Mouse (Mus musculus): ENCODE results near the gene Selplg. TPM values are rescaled to one million over a fixed set of nuclear protein-coding genes. Genes with fewer than 3 reads are reported as not detected.

Gene Selplg
- polyA plus RNA-seq, 1 experiment from 2014 or later, result 2.3 TPM

DNA sequence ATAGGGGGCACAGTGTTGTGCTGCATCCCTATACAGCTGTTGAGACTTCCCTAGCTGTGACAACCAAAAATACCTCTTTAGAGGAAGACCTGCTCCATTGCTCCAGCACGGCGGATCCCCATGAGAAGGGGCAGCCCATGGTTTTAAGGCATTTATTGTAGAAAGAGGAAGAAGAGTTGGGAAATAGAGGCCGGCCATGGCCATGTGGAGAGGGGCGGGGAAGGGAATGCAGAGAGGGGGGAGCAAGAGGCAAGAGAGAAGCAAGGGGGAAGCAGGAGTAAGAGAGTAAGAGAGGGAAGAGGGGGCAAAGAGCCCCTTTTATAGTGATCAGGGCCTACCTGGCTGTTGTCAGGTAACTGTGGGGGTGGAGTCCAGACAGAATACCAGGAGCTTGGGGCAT, 22.3 kb downstream of the Selplg start:
- no peak overlapping the region for H3K4me2 ChIP-seq (ENCODE audit: low read length)
- H3K4me1 ChIP-seq (ENCODE audit: control insufficient read depth in 2 of 2, insufficient read depth in 2 of 2, low read length in 2 of 2), result peaks cover 2 to 5% of the 10 kb centered on the region in 2 experiments
- no peaks in the 10 kb centered on the region for H3K27me3 ChIP-seq (ENCODE audit: control insufficient read depth, insufficient read depth, low read length)
- H3K4me3 ChIP-seq (ENCODE audit: control insufficient read depth in 1 of 2, insufficient read depth in 1 of 2, low read depth in 1 of 2, low read length in 2 of 2), result no peak overlapping the region
- no peak for ATAC-seq (ENCODE audit: insufficient number of reproducible peaks, insufficient read depth, low FRiP score, low read depth)
- WGBS, result 87% methylated on average over 4 of the region's 4 CpGs
- no peak overlapping the region for H3K27ac ChIP-seq (replicated peaks in 1 of 2; ENCODE audit: control insufficient read depth in 1 of 2, insufficient read depth in 1 of 2, low read depth in 2 of 2, low read length in 2 of 2)
- H3K36me3 ChIP-seq (ENCODE audit: control insufficient read depth, insufficient read depth, low read length), result no peaks in the 10 kb centered on the region
- H3K9me3 ChIP-seq (ENCODE audit: control insufficient read depth, low read length), result 0 out of 2 replicates have a peak, but pooled peaks cover 3% of the 10 kb centered on the region
- H3K9ac ChIP-seq (ENCODE audit: low read length), result no peak overlapping the region

GRCm38 (mm10) chr5:113808177-113808576, 24.3 kb downstream of the Selplg start:
- H3K4me1 ChIP-seq (ENCODE audit: control insufficient read depth in 2 of 2, insufficient read depth in 2 of 2, low read length in 2 of 2), result peaks cover 2 to 5% of the 10 kb centered on the region in 2 experiments
- H3K4me3 ChIP-seq (ENCODE audit: control insufficient read depth in 1 of 2, insufficient read depth in 1 of 2, low read depth in 1 of 2, low read length in 2 of 2), result no peak overlapping the region
- ATAC-seq (ENCODE audit: insufficient number of reproducible peaks, insufficient read depth, low FRiP score, low read depth), result peak; percentile 15; the same call in 1 of the 2 replicates
- H3K27me3 ChIP-seq (ENCODE audit: control insufficient read depth, insufficient read depth, low read length), result no peaks in the 10 kb centered on the region
- H3K4me2 ChIP-seq (ENCODE audit: low read length), result no peak overlapping the region
- WGBS, result 10% methylated on average over 2 of the region's 2 CpGs
- H3K27ac ChIP-seq (replicated peaks in 1 of 2; ENCODE audit: control insufficient read depth in 1 of 2, insufficient read depth in 1 of 2, low read depth in 2 of 2, low read length in 2 of 2), result no peak overlapping the region
- H3K9ac ChIP-seq (ENCODE audit: low read length), result no peak overlapping the region; the same call in 1 of the 2 replicates
- H3K36me3 ChIP-seq (ENCODE audit: control insufficient read depth, insufficient read depth, low read length), result no peaks in the 10 kb centered on the region
- 0 out of 2 replicates have a peak, but pooled peaks cover 3% of the 10 kb centered on the region for H3K9me3 ChIP-seq (ENCODE audit: control insufficient read depth, low read length)

GRCm38 (mm10) chr5:113807712-113808111, 24.7 kb downstream of the Selplg start:
- H3K27ac ChIP-seq (replicated peaks in 1 of 2; ENCODE audit: control insufficient read depth in 1 of 2, insufficient read depth in 1 of 2, low read depth in 2 of 2, low read length in 2 of 2), result no peak overlapping the region
- no peak overlapping the region for H3K4me3 ChIP-seq (ENCODE audit: control insufficient read depth in 1 of 2, insufficient read depth in 1 of 2, low read depth in 1 of 2, low read length in 2 of 2)
- H3K27me3 ChIP-seq (ENCODE audit: control insufficient read depth, insufficient read depth, low read length), result no peaks in the 10 kb centered on the region
- H3K9ac ChIP-seq (ENCODE audit: low read length), result no peak overlapping the region; the same call in 1 of the 2 replicates
- no peaks in the 10 kb centered on the region for H3K36me3 ChIP-seq (ENCODE audit: control insufficient read depth, insufficient read depth, low read length)
- H3K4me2 ChIP-seq (ENCODE audit: low read length), result no peak overlapping the region
- 30% methylated on average over 9 of the region's 9 CpGs for WGBS
- H3K9me3 ChIP-seq (ENCODE audit: control insufficient read depth, low read length), result 0 out of 2 replicates have a peak, but pooled peaks cover 3% of the 10 kb centered on the region
- ATAC-seq (ENCODE audit: insufficient number of reproducible peaks, insufficient read depth, low FRiP score, low read depth), result 0 out of 2 replicates have a peak, but pooled peaks have one; percentile 7
- peaks cover 2 to 5% of the 10 kb centered on the region in 2 experiments for H3K4me1 ChIP-seq (ENCODE audit: control insufficient read depth in 2 of 2, insufficient read depth in 2 of 2, low read length in 2 of 2)

- H3K4me3 ChIP-seq (ENCODE audit: control insufficient read depth in 1 of 2, insufficient read depth in 1 of 2, low read depth in 1 of 2, low read length in 2 of 2), result no peak overlapping the region
- no peak overlapping the region for H3K4me2 ChIP-seq (ENCODE audit: low read length)
- no peaks in the 10 kb centered on the region for H3K27me3 ChIP-seq (ENCODE audit: control insufficient read depth, insufficient read depth, low read length)
- 0 out of 2 replicates have a peak, but pooled peaks cover 3% of the 10 kb centered on the region for H3K9me3 ChIP-seq (ENCODE audit: control insufficient read depth, low read length)
- no peak for ATAC-seq (ENCODE audit: insufficient number of reproducible peaks, insufficient read depth, low FRiP score, low read depth)
- no peaks in the 10 kb centered on the region for H3K36me3 ChIP-seq (ENCODE audit: control insufficient read depth, insufficient read depth, low read length)
- H3K4me1 ChIP-seq (ENCODE audit: control insufficient read depth in 2 of 2, insufficient read depth in 2 of 2, low read length in 2 of 2), result peaks cover 2 to 5% of the 10 kb centered on the region in 2 experiments
- H3K27ac ChIP-seq (replicated peaks in 1 of 2; ENCODE audit: control insufficient read depth in 1 of 2, insufficient read depth in 1 of 2, low read depth in 2 of 2, low read length in 2 of 2), result no peak overlapping the region
- no peak overlapping the region for H3K9ac ChIP-seq (ENCODE audit: low read length)
- WGBS, result 27% methylated on average over 10 of the region's 10 CpGs
Observed at GRCm38 (mm10) chr5:113806414-113806813, 26.0 kb downstream of the Selplg start.

- Histone ChIP-seq H3K9me3 (ENCODE audit: control insufficient read depth, low read length) (no peaks in the 10 kb centered on the region), H3K4me3 (ENCODE audit: control insufficient read depth in 1 of 2, insufficient read depth in 1 of 2, low read depth in 1 of 2, low read length in 2 of 2) (no peak overlapping the region), H3K4me1 (ENCODE audit: control insufficient read depth in 2 of 2, insufficient read depth in 2 of 2, low read length in 2 of 2) (peaks cover 5% of the 10 kb centered on the region in 2 experiments), H3K4me2 (ENCODE audit: low read length) (no peak overlapping the region), H3K36me3 (ENCODE audit: control insufficient read depth, insufficient read depth, low read length) (no peaks in the 10 kb centered on the region), H3K27ac (replicated peaks in 1 of 2; ENCODE audit: control insufficient read depth in 1 of 2, insufficient read depth in 1 of 2, low read depth in 2 of 2, low read length in 2 of 2) (no peak overlapping the region), H3K9ac (ENCODE audit: low read length) (no peak overlapping the region), H3K27me3 (ENCODE audit: control insufficient read depth, insufficient read depth, low read length) (no peaks in the 10 kb centered on the region)
- ATAC-seq (ENCODE audit: insufficient number of reproducible peaks, insufficient read depth, low FRiP score, low read depth), result no peak
- 85% methylated on average over 9 of the region's 9 CpGs for WGBS
Observed at GRCm38 (mm10) chr5:113805301-113805700, 27.1 kb downstream of the Selplg start.

DNA sequence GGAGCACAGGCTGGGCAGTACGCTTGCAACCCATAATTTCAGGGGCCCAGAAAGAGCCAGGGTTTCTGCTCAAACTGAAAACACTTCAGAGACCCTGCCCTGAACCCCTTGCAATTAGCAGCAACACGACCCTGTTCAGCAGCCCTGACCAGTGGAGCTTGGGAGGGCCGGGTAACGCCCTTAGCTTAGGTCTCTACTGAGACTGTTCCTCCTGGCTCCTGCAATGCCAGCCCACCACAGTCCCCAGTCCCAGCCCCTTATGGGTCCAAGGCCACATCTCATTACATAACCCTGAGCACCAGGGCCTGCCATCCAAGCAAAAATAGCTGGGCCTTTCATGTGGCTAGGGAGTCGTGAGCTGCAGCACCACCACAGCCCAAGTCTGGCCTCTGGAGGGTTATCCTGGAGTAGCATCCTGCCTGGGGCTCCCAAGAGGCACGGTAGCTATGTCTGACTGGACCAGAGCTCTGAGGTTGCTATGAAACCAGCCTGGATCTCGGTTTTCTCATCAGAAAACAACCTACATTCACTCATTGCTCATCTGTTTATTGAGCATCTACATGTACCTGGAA, 28.0 kb downstream of the Selplg start:
- H3K4me2 ChIP-seq (ENCODE audit: low read length), result no peak overlapping the region
- peaks cover 5% of the 10 kb centered on the region in 2 experiments for H3K4me1 ChIP-seq (ENCODE audit: control insufficient read depth in 2 of 2, insufficient read depth in 2 of 2, low read length in 2 of 2)
- no peaks in the 10 kb centered on the region for H3K36me3 ChIP-seq (ENCODE audit: control insufficient read depth, insufficient read depth, low read length)
- no peak for ATAC-seq (ENCODE audit: insufficient number of reproducible peaks, insufficient read depth, low FRiP score, low read depth)
- H3K9me3 ChIP-seq (ENCODE audit: control insufficient read depth, low read length), result no peaks in the 10 kb centered on the region
- H3K27me3 ChIP-seq (ENCODE audit: control insufficient read depth, insufficient read depth, low read length), result no peaks in the 10 kb centered on the region
- 62% methylated on average over 7 of the region's 7 CpGs for WGBS
- H3K27ac ChIP-seq (replicated peaks in 1 of 2; ENCODE audit: control insufficient read depth in 1 of 2, insufficient read depth in 1 of 2, low read depth in 2 of 2, low read length in 2 of 2), result no peak overlapping the region
- no peak overlapping the region for H3K9ac ChIP-seq (ENCODE audit: low read length)
- no peak overlapping the region for H3K4me3 ChIP-seq (ENCODE audit: control insufficient read depth in 1 of 2, insufficient read depth in 1 of 2, low read depth in 1 of 2, low read length in 2 of 2)

- peak within 1 kb of the TSS; percentile 6; the same call in 1 of the 2 replicates for H3K9ac ChIP-seq (ENCODE audit: low read length)
- no peaks in the 10 kb centered on the region for H3K9me3 ChIP-seq (ENCODE audit: control insufficient read depth, low read length)
- peak within 1 kb of the TSS in 1 of 2 experiments; percentile 54; a peak in 2 of 4 replicates for H3K27ac ChIP-seq (replicated peaks in 1 of 2; ENCODE audit: control insufficient read depth in 1 of 2, insufficient read depth in 1 of 2, low read depth in 2 of 2, low read length in 2 of 2)
- peak; percentile 75 for ATAC-seq (ENCODE audit: insufficient number of reproducible peaks, insufficient read depth, low FRiP score, low read depth)
- peaks cover 0 to 10% of the 10 kb centered on the region in 2 experiments; a peak in 3 of 4 replicates for H3K4me1 ChIP-seq (ENCODE audit: control insufficient read depth in 2 of 2, insufficient read depth in 2 of 2, low read length in 2 of 2)
- H3K36me3 ChIP-seq (ENCODE audit: control insufficient read depth, insufficient read depth, low read length), result no peaks in the 10 kb centered on the region
- peak within 1 kb of the TSS; percentile 7 to 43; a peak in 3 of 4 replicates for H3K4me3 ChIP-seq (ENCODE audit: control insufficient read depth in 1 of 2, insufficient read depth in 1 of 2, low read depth in 1 of 2, low read length in 2 of 2)
- 1% methylated on average over 11 of the region's 11 CpGs for WGBS
- H3K4me2 ChIP-seq (ENCODE audit: low read length), result peak within 1 kb of the TSS; percentile 46
- no peaks in the 10 kb centered on the region; the same call in 1 of the 2 replicates for H3K27me3 ChIP-seq (ENCODE audit: control insufficient read depth, insufficient read depth, low read length)
Observed at GRCm38 (mm10) chr5:113800280-113800679, 32.2 kb downstream of the Selplg start, which contains the start of gene Tmem119. TSS of gene Tmem119 (minus strand) at chr5:113800516.
